Mouse (Mus musculus): ENCODE data around the gene Ift27.

DNA sequence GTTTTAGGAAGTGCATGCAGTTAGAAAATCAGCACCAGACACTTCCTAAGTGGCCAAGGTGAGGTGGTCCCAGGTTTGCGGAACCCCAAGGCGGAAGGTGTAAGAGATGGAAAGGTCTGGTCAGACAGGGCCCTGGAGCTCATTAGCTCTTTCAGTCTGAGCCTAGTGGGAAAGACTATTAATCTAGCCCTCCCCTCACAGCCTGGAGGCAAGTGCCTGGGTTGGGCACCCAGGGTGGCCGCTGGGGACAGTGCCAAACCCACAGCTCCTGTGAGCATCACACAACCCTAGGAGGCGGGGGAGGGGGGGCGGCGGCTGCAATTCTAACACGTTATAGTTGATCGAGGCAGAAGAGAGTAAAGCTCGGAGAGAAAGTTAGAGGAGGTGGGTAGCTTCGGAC lies 57.7 kb downstream of the Ift27 start:
- TF ChIP-seq POLR2A (IDR thresholded peaks at IDR 0.05; ENCODE audit: borderline replicate concordance, extremely low read depth, insufficient read depth, insufficient read length, poor library complexity, severe bottlenecking) (no peak), CTCF (IDR thresholded peaks at IDR 0.05; ENCODE audit: borderline replicate concordance, extremely low read depth, insufficient read depth, insufficient read length) (no peak)
